Mouse (Mus musculus) hindbrain, embryonic 12.5 days (tissue): ENCODE results near the gene Lce6a. TPM values are rescaled to one million over a fixed set of nuclear protein-coding genes. Genes with fewer than 3 reads are reported as not detected.

Experiments used
- ATAC-seq: fragments of 200-750 bp; cut with Nextera tagmentation; 2 replicates; pipeline ENCODE4 v1.8.0; 2017; ENCODE audit warnings: moderate TSS enrichment; ENCODE audit not compliant: low FRiP score
- H3K27ac ChIP-seq: fragments of 300-500 bp; sonication (generic); 2 replicates; pipeline ENCODE4 v1.5.1; 2016; ENCODE audit warnings: mild to moderate bottlenecking
- H3K27me3 ChIP-seq: fragments of 300-500 bp; sonication (generic); 2 replicates; pipeline ENCODE4 v1.6.1; 2016; ENCODE audit warnings: mild to moderate bottlenecking
- H3K36me3 ChIP-seq: fragments of 300-500 bp; sonication (generic); 2 replicates; pipeline ENCODE4 v1.6.1; 2016; ENCODE audit warnings: mild to moderate bottlenecking
- H3K4me1 ChIP-seq: fragments of 300-500 bp; sonication (generic); 2 replicates; pipeline ENCODE4 v1.6.1; 2016
- H3K4me2 ChIP-seq: fragments of 300-500 bp; sonication (generic); replicated peaks from 2 replicates; pipeline ENCODE4 v1.6.1; 2016; ENCODE audit warnings: mild to moderate bottlenecking
- H3K4me3 ChIP-seq: fragments of 300-500 bp; sonication (generic); 2 replicates; pipeline ENCODE4 v1.5.1; 2016; ENCODE audit warnings: mild to moderate bottlenecking
- H3K9ac ChIP-seq: fragments of 300-500 bp; sonication (generic); 2 replicates; pipeline ENCODE4 v1.6.1; 2016; ENCODE audit warnings: mild to moderate bottlenecking, moderate library complexity
- H3K9me3 ChIP-seq: fragments of 300-500 bp; sonication (generic); replicated peaks from 2 replicates; pipeline ENCODE4 v1.6.1; 2016; ENCODE audit warnings: mild to moderate bottlenecking
- WGBS: fragments of 180-500 bp; shearing (Covaris S2); methylation state at CpG from one replicate; pipeline ENCODE4 v1.1.7; 2016; 5-methylcytosine and 5-hydroxymethylcytosine counted together
- polyA plus RNA-seq: library from polyadenylated mRNA; unstranded; fragments of >200 nt; fragmentation: Nextera tagmentation; extraction: Ambion mirVana; gene quantifications from 2 replicates; pipeline ENCODE4 v1.2.1, GENCODE M21; 2016

Gene Lce6a
- polyA plus RNA-seq: not detected in 2 replicates

DNA sequence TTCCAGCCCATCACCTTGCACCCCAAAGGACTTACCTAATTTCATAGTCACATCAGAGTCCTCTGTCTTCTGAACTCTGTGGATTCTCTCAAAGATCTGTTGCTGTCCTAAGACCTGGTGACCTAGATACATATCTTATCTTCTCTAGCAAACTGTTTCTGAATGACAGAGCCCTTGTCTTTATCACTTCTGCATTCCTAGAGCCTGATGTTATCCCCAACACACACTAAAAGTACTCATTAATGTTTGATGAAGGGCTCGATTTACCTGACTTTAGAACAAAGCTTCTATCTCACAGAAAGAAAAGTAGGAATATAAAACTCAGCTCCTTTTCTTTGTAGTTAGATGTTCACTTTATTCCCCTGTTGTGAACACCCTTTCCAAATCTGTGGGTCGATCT is at the start of gene Lce6a:
Lce6a (minus strand) TSS at position 101 of the 400 bp plus-strand sequence.
- WGBS: 76% methylated on average over 2 of the region's 2 CpGs

DNA sequence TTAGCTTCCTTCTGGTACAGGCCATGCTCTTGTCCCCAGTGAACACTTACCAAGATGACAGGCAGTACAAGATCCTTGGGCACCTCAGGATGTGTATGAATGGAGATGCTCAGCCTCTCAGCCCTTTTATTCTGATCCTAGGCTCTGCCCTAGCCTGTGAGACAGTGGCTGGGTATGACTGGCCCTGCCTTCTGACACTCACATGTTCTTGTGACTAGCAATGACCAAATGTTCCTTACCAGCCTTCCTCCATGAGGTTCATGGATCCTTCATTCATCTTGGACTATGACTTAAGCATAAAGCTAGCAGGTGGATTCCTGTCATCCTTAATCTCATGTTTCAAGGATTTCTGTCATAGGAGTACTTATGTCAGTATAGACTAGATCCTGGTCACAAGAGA is 48.8 kb upstream of the Lce6a start, which contains the start of gene Lce1a2:
Lce1a2 (minus strand) TSS at position 101 of the 400 bp plus-strand sequence.
- Histone ChIP-seq H3K4me2 (no peak within 1 kb of the TSS), H3K9ac (no peak within 1 kb of the TSS), H3K9me3 (no peaks in the 10 kb centered on the region), H3K4me3 (no peak within 1 kb of the TSS), H3K36me3 (no peaks in the 10 kb centered on the region), H3K27me3 (no peaks in the 10 kb centered on the region), H3K27ac (no peak within 1 kb of the TSS), H3K4me1 (no peaks in the 10 kb centered on the region)
- ATAC-seq: no peak

More for the DNA sequence above, at the start of gene Lce6a:
- Histone ChIP-seq H3K9me3 (no peaks in the 10 kb centered on the region), H3K4me2 (no peak within 1 kb of the TSS), H3K36me3 (no peaks in the 10 kb centered on the region), H3K4me3 (no peak within 1 kb of the TSS), H3K27ac (no peak within 1 kb of the TSS), H3K27me3 (no peaks in the 10 kb centered on the region), H3K9ac (no peak within 1 kb of the TSS), H3K4me1 (no peaks in the 10 kb centered on the region)
- no peak for ATAC-seq

DNA sequence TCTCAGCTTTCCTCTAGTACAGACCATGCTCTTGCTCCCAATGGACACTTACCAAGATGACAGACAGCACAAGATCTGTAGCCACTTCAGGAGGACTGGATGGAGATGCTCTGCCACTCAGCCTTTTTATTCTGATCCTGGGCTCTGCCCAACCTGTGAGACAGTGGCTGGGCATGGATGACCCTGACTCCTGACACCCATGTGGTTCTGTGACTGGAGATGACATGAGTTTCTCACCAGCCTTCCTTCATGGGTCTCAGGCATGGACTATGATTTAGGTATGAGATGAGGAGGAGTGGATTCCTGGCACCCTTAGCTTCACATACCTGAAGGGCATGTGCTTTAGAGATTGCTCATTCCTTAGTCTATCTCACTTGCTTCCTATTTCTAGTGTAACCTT is 35.4 kb upstream of the Lce6a start, which contains the start of gene Lce1b:
Lce1b (minus strand) TSS at position 101 of the 400 bp plus-strand sequence.
- ATAC-seq: no peak
- no peak within 1 kb of the TSS for H3K4me2 ChIP-seq
- H3K9ac ChIP-seq: no peak within 1 kb of the TSS
- no peak within 1 kb of the TSS for H3K27ac ChIP-seq
- H3K4me1 ChIP-seq: no peaks in the 10 kb centered on the region
- H3K9me3 ChIP-seq: no peaks in the 10 kb centered on the region
- no peaks in the 10 kb centered on the region for H3K27me3 ChIP-seq
- no peaks in the 10 kb centered on the region for H3K36me3 ChIP-seq
- no peak within 1 kb of the TSS for H3K4me3 ChIP-seq

DNA sequence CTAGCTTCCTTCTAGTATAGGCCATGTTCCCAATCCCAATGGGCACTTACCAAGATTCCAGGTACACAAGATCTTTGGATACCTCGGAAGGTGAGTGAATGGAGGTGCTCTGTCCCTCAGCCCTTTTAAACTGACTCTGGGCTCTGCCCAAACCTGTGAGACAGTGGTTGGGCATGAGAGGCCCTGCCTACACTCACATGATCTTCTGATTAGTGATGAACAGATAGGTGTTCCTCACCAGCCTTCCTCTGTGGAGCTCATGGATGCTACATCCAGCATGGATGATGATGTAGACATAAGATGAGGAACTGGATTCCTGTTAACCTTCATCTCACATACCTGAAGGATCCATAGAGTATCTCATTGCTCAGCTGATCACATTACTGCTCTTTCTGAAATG is 26.7 kb upstream of the Lce6a start, which contains the start of gene Lce1a1:
Lce1a1 (minus strand) TSS at position 101 of the 400 bp plus-strand sequence.
- Histone ChIP-seq H3K27ac (no peak within 1 kb of the TSS), H3K36me3 (no peaks in the 10 kb centered on the region), H3K9me3 (no peaks in the 10 kb centered on the region), H3K9ac (no peak within 1 kb of the TSS), H3K4me3 (no peak within 1 kb of the TSS), H3K27me3 (no peaks in the 10 kb centered on the region), H3K4me2 (no peak within 1 kb of the TSS), H3K4me1 (no peaks in the 10 kb centered on the region)
- 97% methylated on average over 1 of the region's 1 CpGs for WGBS
- ATAC-seq: no peak

DNA sequence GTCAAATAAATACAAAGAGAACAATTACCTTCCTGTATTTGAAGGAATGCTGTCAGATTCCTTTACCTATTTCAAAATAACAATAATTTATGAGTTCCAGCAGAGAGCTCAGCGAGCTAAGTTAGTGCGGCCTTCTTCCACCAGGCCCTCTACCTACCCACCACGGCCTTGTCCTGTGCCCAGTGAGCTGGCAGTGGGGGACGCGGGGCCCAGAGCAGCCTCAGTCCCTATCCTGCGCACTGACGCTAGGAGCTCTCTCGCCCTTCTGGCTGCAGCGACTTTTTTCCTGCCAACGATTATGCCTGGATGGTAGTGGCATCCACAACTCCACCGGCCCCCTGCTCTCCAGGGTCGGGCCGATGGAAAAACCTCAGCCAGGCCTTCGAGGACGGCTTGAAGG is 18.4 kb upstream of the Lce6a start:
- no peak overlapping the region for H3K4me2 ChIP-seq
- no peak overlapping the region for H3K9ac ChIP-seq
- H3K27me3 ChIP-seq: no peaks in the 10 kb centered on the region
- H3K4me3 ChIP-seq: no peak overlapping the region
- H3K27ac ChIP-seq: no peak overlapping the region
- H3K4me1 ChIP-seq: no peaks in the 10 kb centered on the region
- no peaks in the 10 kb centered on the region for H3K36me3 ChIP-seq
- WGBS: 90% methylated on average over 15 of the region's 15 CpGs
- H3K9me3 ChIP-seq: no peaks in the 10 kb centered on the region
- no peak for ATAC-seq

DNA sequence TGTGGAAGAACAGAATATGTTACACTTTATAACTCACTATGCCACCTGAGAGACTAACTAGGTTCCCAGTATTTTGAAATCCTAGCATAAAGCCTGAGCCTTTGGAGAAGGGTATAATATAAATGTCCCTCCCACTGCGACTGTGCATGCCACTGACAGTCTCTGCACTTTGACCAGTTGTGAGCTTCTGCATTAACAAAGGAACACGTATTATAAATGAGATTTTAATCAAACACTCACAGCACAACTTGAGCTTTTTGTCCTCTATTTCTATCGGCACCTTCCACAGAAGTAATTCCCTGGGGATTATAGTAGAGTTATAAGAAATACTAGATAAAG is 17.2 kb upstream of the Lce6a start:
- WGBS: 79% methylated on average over 3 of the region's 3 CpGs
- Histone ChIP-seq H3K36me3 (no peaks in the 10 kb centered on the region), H3K9me3 (no peaks in the 10 kb centered on the region), H3K4me3 (no peak overlapping the region), H3K4me1 (no peaks in the 10 kb centered on the region), H3K27me3 (no peaks in the 10 kb centered on the region), H3K4me2 (no peak overlapping the region), H3K27ac (no peak overlapping the region), H3K9ac (no peak overlapping the region)
- no peak for ATAC-seq

DNA sequence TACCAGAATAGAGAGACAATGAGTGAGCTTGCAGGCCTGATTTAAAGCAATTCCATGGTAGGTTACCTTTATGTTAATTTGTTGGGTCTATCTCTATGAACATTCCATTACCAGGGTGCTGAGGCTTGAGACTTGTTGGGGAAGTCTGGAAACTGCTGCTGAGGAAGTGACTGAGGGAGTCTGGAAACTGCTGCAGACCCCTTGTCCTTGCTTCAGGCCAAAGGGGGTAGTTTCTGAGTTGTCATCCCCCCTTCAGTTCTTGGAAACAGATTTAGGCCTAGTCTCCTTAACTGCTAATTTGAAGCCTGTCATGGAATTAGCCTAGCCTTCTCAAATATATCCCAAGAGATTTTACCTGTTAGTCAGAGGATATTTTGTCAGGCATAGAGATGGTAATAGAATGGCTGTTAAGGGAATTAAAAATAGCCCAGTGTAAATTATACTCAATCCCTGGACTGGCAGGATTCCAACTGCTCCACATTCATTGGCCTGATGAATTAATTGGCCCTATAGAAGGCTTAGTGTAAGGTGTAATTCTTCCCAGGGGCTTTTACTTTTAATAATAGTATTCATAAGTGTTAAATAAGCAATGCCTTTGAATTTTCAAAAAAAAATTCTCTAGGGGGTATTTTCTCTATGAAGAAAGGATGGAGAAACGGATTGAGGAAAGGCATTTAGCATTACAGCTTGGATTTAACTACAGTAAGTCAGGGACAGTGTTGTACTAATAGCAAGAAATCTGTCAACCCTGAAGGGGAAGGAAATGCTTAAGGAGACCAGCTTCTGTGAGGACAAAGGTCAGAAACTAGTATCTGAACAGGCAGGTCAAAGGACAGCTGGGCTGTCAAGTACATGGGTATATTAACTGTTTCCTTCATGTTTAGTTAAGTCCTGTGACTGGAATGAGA is 16.5 kb upstream of the Lce6a start:
- Histone ChIP-seq H3K36me3 (no peaks in the 10 kb centered on the region), H3K27ac (no peak overlapping the region)

DNA sequence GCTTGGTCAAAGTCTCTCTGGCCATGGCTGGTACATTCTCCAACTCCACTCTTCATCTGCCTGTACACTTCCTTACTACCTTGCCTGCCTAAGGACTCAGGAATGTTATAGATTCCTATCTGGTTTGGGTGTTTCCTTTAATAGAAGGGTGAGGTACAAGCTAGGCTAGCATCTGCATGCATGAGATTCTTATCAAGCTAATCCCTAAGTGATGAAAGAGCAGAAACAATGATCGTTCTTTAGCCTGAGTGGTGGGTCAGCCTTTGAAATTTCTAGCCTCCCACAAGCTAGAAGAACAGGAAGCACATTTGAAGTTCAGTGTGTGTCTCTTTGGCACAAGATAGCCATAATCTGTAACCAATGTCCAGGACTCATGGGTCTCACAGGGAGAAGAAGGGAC is 11.7 kb downstream of the Lce6a start:
- Histone ChIP-seq H3K9me3 (no peaks in the 10 kb centered on the region), H3K36me3 (no peaks in the 10 kb centered on the region), H3K27me3 (no peaks in the 10 kb centered on the region), H3K4me3 (no peak overlapping the region), H3K4me2 (no peak overlapping the region), H3K4me1 (no peaks in the 10 kb centered on the region), H3K27ac (no peak overlapping the region), H3K9ac (no peak overlapping the region)
- ATAC-seq: no peak
- 70% methylated on average over 1 of the region's 1 CpGs for WGBS

More for the DNA sequence above, 16.5 kb upstream of the Lce6a start:
- Histone ChIP-seq H3K4me3 (no peak overlapping the region), H3K9ac (no peak overlapping the region), H3K27me3 (no peaks in the 10 kb centered on the region), H3K4me2 (no peak overlapping the region), H3K4me1 (no peaks in the 10 kb centered on the region), H3K9me3 (no peaks in the 10 kb centered on the region)
- ATAC-seq: peak; percentile 16; the same call in 1 of the 2 replicates
- 44% methylated on average over 1 of the region's 1 CpGs for WGBS

DNA sequence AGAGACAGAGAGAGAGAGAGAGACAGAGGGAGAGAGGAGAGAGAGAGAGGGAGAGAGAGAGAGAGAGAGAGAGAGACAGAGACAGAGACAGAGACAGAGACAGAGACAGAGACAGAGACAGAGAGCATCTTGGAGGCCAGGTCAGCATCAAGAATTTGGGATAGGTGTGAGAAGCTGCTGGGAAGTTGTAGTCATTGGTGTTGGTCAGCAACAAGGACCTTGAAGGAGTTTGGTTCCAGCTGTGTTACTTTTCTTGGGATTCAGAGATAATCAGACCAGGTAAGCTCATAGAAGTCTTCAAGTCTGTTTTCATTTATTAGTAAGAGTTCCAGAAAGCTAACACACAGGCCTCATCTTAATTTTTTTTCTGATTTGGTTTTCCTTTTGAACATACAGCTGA is 14.1 kb downstream of the Lce6a start, which contains the start of gene 2210017I01Rik:
2210017I01Rik (minus strand) TSS at position 101 of the 400 bp plus-strand sequence.
- Histone ChIP-seq H3K27me3 (no peaks in the 10 kb centered on the region), H3K36me3 (no peaks in the 10 kb centered on the region), H3K27ac (no peak within 1 kb of the TSS), H3K9ac (no peak within 1 kb of the TSS), H3K4me2 (no peak within 1 kb of the TSS), H3K4me3 (no peak within 1 kb of the TSS), H3K9me3 (no peaks in the 10 kb centered on the region), H3K4me1 (no peaks in the 10 kb centered on the region)
- no peak for ATAC-seq

DNA sequence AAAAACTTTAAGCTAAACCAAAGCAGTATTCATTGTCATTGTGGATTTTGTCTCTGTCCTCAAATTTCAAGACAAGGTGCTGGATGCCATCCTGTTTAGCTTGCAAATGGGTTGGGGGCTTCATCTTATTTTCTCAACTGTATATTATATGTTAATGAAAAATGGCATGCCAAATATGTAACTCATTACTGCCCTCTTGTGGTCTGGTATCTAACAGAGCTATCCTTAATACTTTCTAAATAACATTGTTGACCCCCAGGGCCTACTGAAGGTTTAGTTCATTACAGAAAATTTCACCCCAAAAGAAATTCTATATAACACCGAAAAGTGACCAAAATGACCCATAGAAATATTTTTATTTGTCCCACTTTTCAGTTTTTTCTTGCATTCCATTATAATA is 19.3 kb downstream of the Lce6a start:
- WGBS: 44% methylated on average over 1 of the region's 1 CpGs

DNA sequence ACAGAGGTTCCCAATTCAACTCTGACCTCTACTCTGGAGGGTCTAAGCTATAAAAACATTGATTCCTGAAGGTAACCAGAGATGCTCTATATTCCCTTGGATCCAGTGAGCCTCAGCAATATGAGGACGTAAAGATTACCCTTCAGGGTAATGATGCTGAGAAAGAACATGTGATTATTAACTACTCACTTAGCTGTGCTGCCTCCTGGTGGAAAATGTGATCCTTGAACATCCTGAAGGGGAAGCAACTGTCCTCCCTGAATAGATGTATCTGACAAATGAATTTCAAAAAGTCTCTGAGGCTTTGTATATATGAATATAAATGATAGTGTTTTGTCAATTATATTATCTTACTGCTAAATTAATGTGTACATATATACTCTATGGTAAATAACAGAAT is 21.0 kb downstream of the Lce6a start:
- ATAC-seq: no peak
- Histone ChIP-seq H3K4me3 (no peak overlapping the region), H3K9me3 (no peaks in the 10 kb centered on the region), H3K9ac (no peak overlapping the region), H3K4me1 (no peaks in the 10 kb centered on the region), H3K27ac (no peak overlapping the region), H3K27me3 (no peaks in the 10 kb centered on the region), H3K4me2 (no peak overlapping the region), H3K36me3 (no peaks in the 10 kb centered on the region)
- WGBS: 56% methylated on average over 1 of the region's 1 CpGs

More for the DNA sequence above, 19.3 kb downstream of the Lce6a start:
- no peak overlapping the region for H3K4me3 ChIP-seq
- no peak overlapping the region for H3K27ac ChIP-seq
- no peak overlapping the region for H3K4me2 ChIP-seq
- H3K9ac ChIP-seq: no peak overlapping the region
- no peaks in the 10 kb centered on the region for H3K4me1 ChIP-seq
- no peaks in the 10 kb centered on the region for H3K27me3 ChIP-seq
- H3K36me3 ChIP-seq: no peaks in the 10 kb centered on the region
- no peaks in the 10 kb centered on the region for H3K9me3 ChIP-seq
- no peak for ATAC-seq

DNA sequence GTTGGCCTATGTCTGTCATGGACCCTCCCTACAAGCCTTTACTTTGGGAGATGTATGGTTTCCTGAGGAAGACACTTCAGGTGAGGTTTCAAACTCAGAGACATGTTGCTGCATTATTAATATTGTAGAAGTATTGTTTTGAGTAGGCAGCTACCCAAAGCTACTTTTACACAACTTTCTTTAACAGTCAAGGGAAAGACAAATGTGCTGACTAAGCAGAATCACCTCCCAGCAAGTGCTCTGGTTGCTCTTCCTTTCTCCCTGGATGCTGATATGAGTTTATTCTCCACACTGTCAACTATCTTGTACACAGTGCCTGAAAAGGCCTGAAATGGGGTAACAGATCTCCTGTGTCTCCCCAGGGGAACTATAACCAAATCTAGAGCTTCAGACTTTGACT is 21.5 kb downstream of the Lce6a start:
- H3K4me2 ChIP-seq: no peak overlapping the region
- no peaks in the 10 kb centered on the region for H3K4me1 ChIP-seq
- H3K9ac ChIP-seq: no peak overlapping the region
- H3K9me3 ChIP-seq: no peaks in the 10 kb centered on the region
- no peaks in the 10 kb centered on the region for H3K27me3 ChIP-seq
- ATAC-seq: no peak
- no peak overlapping the region for H3K4me3 ChIP-seq
- H3K36me3 ChIP-seq: no peaks in the 10 kb centered on the region
- no peak overlapping the region for H3K27ac ChIP-seq

DNA sequence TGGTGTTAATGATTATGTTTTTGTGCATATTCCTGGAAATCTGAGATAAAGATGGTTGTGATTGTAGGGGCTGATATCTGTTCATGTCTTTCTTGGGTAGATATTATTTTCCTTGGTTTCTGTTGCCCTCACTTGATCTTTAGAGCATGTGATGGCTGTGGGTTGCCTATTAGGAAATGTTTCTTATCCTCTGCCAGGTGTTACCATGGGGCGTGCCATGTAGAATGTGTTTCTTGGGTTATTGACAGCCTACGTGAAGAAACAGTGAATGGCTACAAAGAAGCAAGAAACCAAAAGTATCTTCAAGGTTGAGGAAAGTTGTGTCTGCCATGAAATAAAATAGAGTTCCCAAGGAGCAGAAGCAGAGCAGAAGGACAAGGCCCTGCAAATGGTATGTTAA is 23.0 kb downstream of the Lce6a start:
- Histone ChIP-seq H3K9ac (no peak overlapping the region), H3K9me3 (no peaks in the 10 kb centered on the region), H3K27ac (no peak overlapping the region), H3K4me2 (no peak overlapping the region), H3K36me3 (no peaks in the 10 kb centered on the region), H3K4me3 (no peak overlapping the region), H3K27me3 (no peaks in the 10 kb centered on the region), H3K4me1 (no peaks in the 10 kb centered on the region)
- 86% methylated on average over 2 of the region's 2 CpGs for WGBS
- no peak for ATAC-seq
